Mouse (Mus musculus) limb, embryonic 11.5 days (tissue): ENCODE results near the gene Ulk4. TPM values are rescaled to one million over a fixed set of nuclear protein-coding genes. Genes with fewer than 3 reads are reported as not detected.

Experiments
- ATAC-seq: fragments of 200-750 bp; cut with Nextera tagmentation; 2 replicates; pipeline ENCODE4 v1.8.0; 2017; ENCODE audit warnings: low read depth; ENCODE audit not compliant: insufficient number of reproducible peaks, low FRiP score, low TSS enrichment
- DNase-seq: peaks from one replicate; pipeline ENCODE4 v3.0.0-alpha.2; 2015; ENCODE audit warnings: low spot score
- H3K27ac ChIP-seq: fragments of 300-500 bp; sonication (generic); replicated peaks from 2 replicates; pipeline ENCODE4 v1.5.1; 2014; ENCODE audit warnings: low read depth, mild to moderate bottlenecking, low read length
- H3K27me3 ChIP-seq: fragments of 300-500 bp; sonication (generic); 2 replicates; pipeline ENCODE4 v1.6.1; 2014; ENCODE audit warnings: mild to moderate bottlenecking, low read length, mixed read lengths; ENCODE audit not compliant: control insufficient read depth, insufficient read depth
- H3K36me3 ChIP-seq: fragments of 300-500 bp; sonication (generic); 2 replicates; pipeline ENCODE4 v1.6.1; 2014; ENCODE audit warnings: mild to moderate bottlenecking, low read length, moderate library complexity, mixed read lengths; ENCODE audit not compliant: control insufficient read depth, insufficient read depth
- H3K4me1 ChIP-seq: fragments of 300-500 bp; sonication (generic); 2 replicates; pipeline ENCODE4 v1.6.1; 2014; ENCODE audit warnings: low read length, mixed read lengths; ENCODE audit not compliant: control insufficient read depth, insufficient read depth
- H3K4me2 ChIP-seq: fragments of 300-500 bp; sonication (generic); 2 replicates; pipeline ENCODE4 v1.6.1; 2014; ENCODE audit warnings: low read depth, mild to moderate bottlenecking, moderate library complexity; ENCODE audit not compliant: severe bottlenecking
- H3K4me3 ChIP-seq: fragments of 300-500 bp; sonication (generic); 2 replicates; pipeline ENCODE4 v1.5.1; 2014; ENCODE audit warnings: low read depth, low read length
- H3K9ac ChIP-seq: fragments of 300-500 bp; sonication (generic); 2 replicates; pipeline ENCODE4 v1.6.1; 2014; ENCODE audit warnings: mild to moderate bottlenecking, low read length
- H3K9me3 ChIP-seq: fragments of 300-500 bp; sonication (generic); 2 replicates; pipeline ENCODE4 v1.6.1; 2016; ENCODE audit warnings: low read length; ENCODE audit not compliant: control insufficient read depth
- WGBS: fragments of 180-500 bp; shearing (Covaris S2); extraction: QIAGEN DNeasy Blood & Tissue Kit; methylation state at CpG from one replicate; pipeline ENCODE4 v1.1.7; 2014; 5-methylcytosine and 5-hydroxymethylcytosine counted together
- polyA plus RNA-seq: library from polyadenylated mRNA; unstranded; fragments of >200 nt; fragmentation: Nextera tagmentation; extraction: Ambion mirVana; gene quantifications from 2 replicates; pipeline ENCODE4 v1.2.1, GENCODE M21; 2014

Gene Ulk4
- polyA plus RNA-seq, 1 experiment from 2014 or later: 147 TPM

DNA sequence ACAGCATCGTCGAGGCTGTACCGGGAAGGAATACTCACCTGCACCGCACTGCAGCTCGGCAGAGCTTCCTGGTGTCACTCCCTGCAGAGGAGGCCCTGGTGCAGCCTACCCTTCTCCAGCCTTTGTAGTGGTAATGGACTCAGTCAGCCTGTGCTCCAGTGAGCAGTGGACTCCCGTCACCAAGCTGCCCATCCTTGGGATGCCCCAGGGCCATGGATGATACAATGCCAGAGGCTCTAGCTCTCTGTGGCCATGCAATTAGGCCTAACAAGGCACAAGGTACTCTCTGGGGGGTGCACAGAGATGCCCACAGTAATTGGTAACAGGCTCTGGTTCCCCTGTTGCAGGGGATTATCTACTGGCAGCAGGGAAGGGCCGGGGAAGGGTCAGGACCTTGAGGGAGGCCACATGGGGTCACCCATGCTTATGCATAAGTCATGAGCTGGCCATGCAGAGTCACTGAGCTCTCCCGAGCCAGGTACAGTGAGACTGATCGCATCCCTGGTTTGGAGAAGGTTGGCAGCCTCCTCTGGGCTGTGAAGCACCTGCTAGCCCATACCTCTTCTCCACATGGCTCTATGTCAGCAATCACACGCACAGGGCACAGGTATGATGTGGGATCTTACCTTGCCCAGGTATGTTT, 244.6 kb downstream of the Ulk4 start:
- ATAC-seq: no peak
- no peaks in the 10 kb centered on the region for H3K27me3 ChIP-seq
- 48% methylated on average over 10 of the region's 10 CpGs for WGBS
- H3K9me3 ChIP-seq: no peaks in the 10 kb centered on the region
- no peak overlapping the region for H3K27ac ChIP-seq
- no peak for DNase-seq
- H3K9ac ChIP-seq: no peak overlapping the region
- peaks cover 6% of the 10 kb centered on the region for H3K4me1 ChIP-seq
- no peak overlapping the region for H3K4me2 ChIP-seq
- no peaks in the 10 kb centered on the region for H3K36me3 ChIP-seq
- no peak overlapping the region for H3K4me3 ChIP-seq

DNA sequence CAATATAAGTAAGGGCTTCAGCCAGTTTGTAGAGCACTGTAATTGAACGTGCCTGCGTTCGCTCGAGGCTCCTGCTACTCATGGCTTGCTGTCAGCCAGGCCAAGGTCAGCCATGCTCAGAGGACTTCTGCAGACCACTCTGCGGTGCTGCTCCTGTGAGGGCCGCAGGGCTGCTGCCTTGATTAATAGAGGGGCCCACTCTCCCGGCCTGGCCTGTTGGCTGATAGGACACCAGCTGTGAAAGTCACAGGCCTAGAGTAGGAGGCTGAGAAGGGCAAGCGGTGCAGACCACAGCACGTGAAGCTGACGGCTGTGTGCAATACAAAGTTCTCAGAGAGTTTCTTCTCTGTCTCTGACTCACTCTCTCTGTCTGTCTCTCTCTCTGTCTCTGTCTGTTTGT, 246.0 kb downstream of the Ulk4 start:
- ATAC-seq (no peak), DNase-seq (no peak)
- Histone ChIP-seq H3K27me3 (no peaks in the 10 kb centered on the region), H3K4me2 (no peak overlapping the region), H3K36me3 (no peaks in the 10 kb centered on the region), H3K4me3 (no peak overlapping the region), H3K27ac (no peak overlapping the region), H3K9me3 (no peaks in the 10 kb centered on the region), H3K4me1 (peaks cover 5% of the 10 kb centered on the region; the same call in 1 of the 2 replicates), H3K9ac (no peak overlapping the region)
- 37% methylated on average over 10 of the region's 10 CpGs for WGBS

DNA sequence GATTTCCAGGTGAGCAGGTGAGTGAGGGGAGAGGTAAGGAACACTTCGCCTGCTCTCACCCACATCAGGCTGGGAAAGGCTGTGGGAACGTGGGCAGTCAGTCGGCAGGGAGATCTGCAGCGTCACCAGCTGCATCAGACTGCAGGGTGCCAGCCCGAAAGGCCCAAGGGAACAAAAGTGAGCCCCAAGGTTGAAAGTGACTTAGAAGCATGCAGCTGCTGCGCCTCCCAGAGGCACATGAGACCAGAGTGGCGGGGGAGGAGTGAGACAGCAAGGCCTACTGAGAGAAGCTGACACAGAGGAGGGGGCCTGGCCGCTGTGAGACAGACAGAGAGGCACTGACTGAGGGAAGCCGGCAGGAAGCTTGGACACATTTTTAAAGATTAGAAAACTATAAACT, 247.2 kb downstream of the Ulk4 start:
- ATAC-seq: no peak
- H3K4me3 ChIP-seq: no peak overlapping the region
- no peak for DNase-seq
- H3K9ac ChIP-seq: no peak overlapping the region
- no peak overlapping the region for H3K27ac ChIP-seq
- no peaks in the 10 kb centered on the region for H3K9me3 ChIP-seq
- no peaks in the 10 kb centered on the region for H3K27me3 ChIP-seq
- no peak overlapping the region for H3K4me2 ChIP-seq
- 66% methylated on average over 9 of the region's 9 CpGs for WGBS
- H3K4me1 ChIP-seq: peaks cover 5% of the 10 kb centered on the region; the same call in 1 of the 2 replicates
- H3K36me3 ChIP-seq: no peaks in the 10 kb centered on the region

DNA sequence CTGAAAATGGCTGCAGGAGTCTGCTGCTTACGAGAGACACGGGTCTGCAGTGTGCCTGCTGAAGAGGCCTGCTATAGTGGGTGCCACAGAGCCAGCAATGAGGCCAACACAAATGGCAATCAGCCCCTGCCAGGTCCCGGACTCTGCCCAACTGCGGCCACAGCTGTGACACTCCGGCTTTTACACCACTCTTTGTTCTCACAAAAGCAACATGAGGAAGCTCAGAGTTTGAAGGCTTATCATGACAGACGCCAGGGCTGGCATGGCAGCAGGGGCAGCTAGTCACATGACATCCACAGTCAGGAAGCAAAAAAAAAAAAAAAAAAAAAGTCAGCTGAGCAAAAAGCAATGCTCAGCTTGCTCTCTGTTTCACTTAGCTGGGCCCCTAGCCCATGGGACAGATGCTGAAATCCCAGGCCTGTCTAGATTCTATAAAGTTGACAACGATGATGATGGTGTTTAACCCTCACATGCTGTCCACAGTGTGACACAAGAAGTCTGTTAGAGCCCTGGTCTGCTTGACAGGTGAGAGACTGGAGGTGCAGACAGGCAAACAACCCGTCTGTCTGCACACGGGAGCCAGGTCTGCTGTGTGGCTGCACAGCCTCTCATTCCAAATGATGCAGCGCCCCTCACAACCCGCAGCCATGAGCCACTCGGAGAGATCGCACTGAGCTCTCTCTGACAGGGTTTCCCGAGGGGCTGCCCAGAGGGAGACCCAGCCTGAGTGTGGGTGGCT, 253.3 kb downstream of the Ulk4 start:
- ATAC-seq: no peak
- no peak for DNase-seq
- no peak overlapping the region for H3K9ac ChIP-seq
- no peaks in the 10 kb centered on the region for H3K36me3 ChIP-seq
- no peaks in the 10 kb centered on the region; the same call in 1 of the 2 replicates for H3K9me3 ChIP-seq
- H3K27ac ChIP-seq: no peak overlapping the region
- no peak overlapping the region for H3K4me3 ChIP-seq
- WGBS: 85% methylated on average over 14 of the region's 14 CpGs
- H3K27me3 ChIP-seq: no peaks in the 10 kb centered on the region
- no peaks in the 10 kb centered on the region for H3K4me1 ChIP-seq
- H3K4me2 ChIP-seq: no peak overlapping the region

DNA sequence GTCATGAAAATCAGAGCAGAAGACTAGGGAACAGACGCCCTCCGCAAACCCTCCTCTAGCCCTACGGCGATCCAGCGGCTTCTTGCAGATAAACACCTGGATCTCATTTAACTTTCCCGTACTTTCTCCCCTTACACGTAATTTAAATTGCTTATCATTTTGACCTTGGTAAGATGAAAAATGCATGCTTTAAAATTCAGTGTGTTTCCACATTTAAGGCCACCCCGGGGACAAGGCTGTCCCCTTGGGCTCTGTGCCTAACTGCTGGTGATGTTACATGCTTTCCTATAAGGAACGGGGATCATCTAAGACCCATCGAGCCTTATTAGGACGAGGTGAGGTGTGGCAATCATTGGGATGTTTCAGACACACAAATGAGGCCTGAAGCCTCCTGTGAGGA, 256.6 kb downstream of the Ulk4 start:
- 73% methylated on average over 11 of the region's 11 CpGs for WGBS

DNA sequence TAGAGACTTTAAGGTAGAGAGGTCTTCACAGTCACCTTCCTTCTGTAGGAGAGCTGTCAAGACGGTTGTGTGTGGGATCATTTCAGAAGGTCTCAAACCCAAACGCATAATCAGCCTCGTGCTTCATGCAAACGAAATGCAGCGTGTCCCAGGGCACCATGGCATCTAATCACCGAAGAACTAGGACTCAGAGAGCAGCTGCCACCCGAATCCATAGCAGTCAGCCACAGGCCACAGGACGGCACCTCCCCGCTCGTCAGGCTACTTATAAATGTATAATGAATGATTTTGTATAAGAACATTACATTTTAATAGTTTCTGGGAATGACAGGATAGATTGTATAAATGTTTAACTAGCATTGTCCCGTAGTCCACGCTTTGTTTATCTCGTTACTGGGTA, 257.1 kb downstream of the Ulk4 start:
- ATAC-seq (no peak), DNase-seq (no peak)

More for the DNA sequence above, 256.6 kb downstream of the Ulk4 start:
- Histone ChIP-seq H3K4me1 (no peaks in the 10 kb centered on the region), H3K36me3 (no peaks in the 10 kb centered on the region), H3K4me3 (no peak overlapping the region), H3K27ac (no peak overlapping the region), H3K27me3 (no peaks in the 10 kb centered on the region), H3K4me2 (no peak overlapping the region), H3K9me3 (no peaks in the 10 kb centered on the region; the same call in 1 of the 2 replicates), H3K9ac (no peak overlapping the region)
- DNase-seq (no peak), ATAC-seq (no peak)

DNA sequence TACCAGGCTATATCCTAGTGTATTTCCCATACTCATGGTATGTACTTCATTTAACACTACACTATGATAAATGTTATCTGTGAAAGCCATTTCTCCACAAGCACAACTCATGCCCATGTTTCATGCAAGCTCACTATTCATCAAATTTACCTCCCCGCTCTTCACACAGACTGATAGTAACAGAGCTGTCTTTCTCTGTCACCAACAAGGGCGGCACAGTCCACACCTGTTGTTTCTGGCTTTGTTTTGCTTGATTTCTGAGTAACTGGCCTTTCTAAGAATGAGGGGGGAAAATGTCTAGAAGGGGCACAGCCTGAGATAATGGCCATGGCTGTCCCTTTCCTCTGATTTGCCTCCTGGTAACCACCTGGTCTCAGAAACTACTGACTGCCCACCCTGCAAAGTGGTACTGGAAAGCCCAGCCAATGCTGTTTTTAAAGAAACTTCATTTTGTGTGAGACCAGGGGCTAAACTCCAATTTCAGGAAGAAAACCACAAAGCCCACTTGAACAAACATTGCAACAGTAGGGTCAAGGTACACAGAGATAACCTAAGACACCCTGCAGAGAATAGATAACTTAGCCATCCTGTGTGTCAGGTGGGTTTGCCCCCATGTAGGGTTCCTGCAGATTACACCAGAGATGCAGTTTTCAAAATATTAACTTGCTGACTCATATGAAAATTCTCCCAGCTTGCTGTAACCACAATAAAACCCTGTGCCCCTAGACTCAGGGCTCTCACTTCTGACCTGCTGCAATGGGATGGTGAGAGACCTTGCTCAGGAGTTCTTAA, 258.3 kb downstream of the Ulk4 start:
- WGBS: 94% methylated on average over 2 of the region's 2 CpGs
- H3K27me3 ChIP-seq: no peaks in the 10 kb centered on the region

More for the DNA sequence above, 257.1 kb downstream of the Ulk4 start:
- Histone ChIP-seq H3K27me3 (no peaks in the 10 kb centered on the region), H3K9me3 (no peaks in the 10 kb centered on the region; the same call in 1 of the 2 replicates), H3K27ac (no peak overlapping the region), H3K4me1 (no peaks in the 10 kb centered on the region), H3K4me2 (no peak overlapping the region), H3K9ac (no peak overlapping the region), H3K4me3 (no peak overlapping the region), H3K36me3 (no peaks in the 10 kb centered on the region)
- 79% methylated on average over 13 of the region's 13 CpGs for WGBS

DNA sequence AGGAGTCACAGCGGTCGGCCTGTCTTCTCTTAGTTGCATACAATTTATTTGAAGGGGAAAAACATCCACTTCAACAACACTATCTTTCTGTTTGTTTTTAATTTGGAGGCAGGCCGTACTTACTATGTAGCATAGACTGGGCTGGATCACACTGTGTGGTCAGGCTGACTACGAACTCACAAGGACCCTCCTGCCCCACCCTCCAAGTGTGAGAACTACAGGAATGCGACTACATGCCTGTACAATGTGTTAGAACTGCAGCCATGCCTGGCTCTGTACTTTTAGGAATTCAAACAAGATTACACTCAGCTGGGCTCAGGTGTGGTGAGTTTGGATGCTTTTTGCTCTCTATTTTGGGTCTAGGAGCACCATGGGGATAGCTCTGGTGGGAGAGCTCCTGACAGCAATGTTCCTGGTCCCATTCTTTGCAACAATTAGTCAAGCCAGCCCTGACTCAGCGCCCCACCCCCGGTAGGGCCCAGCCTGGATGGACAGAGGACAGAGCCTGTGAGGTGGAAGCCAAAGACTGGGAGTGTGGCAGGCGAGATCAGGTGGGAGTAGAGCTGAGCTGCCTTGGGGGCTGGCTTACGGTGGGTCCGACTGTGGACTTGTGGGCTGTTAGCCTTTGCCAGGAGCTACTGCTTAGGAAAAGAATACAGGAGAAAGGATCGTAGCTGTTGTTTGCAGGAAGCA, 261.0 kb downstream of the Ulk4 start:
- Histone ChIP-seq H3K36me3 (no peaks in the 10 kb centered on the region), H3K4me2 (no peak overlapping the region), H3K9ac (no peak overlapping the region), H3K4me1 (no peaks in the 10 kb centered on the region), H3K27ac (no peak overlapping the region), H3K9me3 (no peaks in the 10 kb centered on the region), H3K27me3 (no peaks in the 10 kb centered on the region), H3K4me3 (no peak overlapping the region)
- DNase-seq: no peak
- no peak for ATAC-seq
- 71% methylated on average over 11 of the region's 11 CpGs for WGBS

More for the DNA sequence above, 258.3 kb downstream of the Ulk4 start:
- Histone ChIP-seq H3K4me1 (no peaks in the 10 kb centered on the region), H3K9ac (no peak overlapping the region), H3K36me3 (no peaks in the 10 kb centered on the region), H3K4me2 (no peak overlapping the region), H3K9me3 (no peaks in the 10 kb centered on the region), H3K4me3 (no peak overlapping the region), H3K27ac (no peak overlapping the region)
- DNase-seq: no peak
- ATAC-seq: no peak
